In genomic region chr7:44998501-44998955, GRCm38 (mm10) we compare ENCODE assay signal across 8 mouse cellular contexts. TPM values are rescaled to one million over a fixed set of nuclear protein-coding genes. Genes with fewer than 3 reads are reported as not detected.
DNase-seq lines count a peak whose midpoint lies in the region; ATAC-seq lines count a peak whose summit lies in the region.

TSS of gene Bcl2l12 (minus strand) at chr7:44998712.

- no peaks in the 10 kb centered on the region for H3K9me3 ChIP-seq in hindbrain, embryonic 13.5 days
- H3K9me3 ChIP-seq in limb, embryonic 15.5 days = no peaks in the 10 kb centered on the region
- H3K9me3 ChIP-seq in midbrain, embryonic 16.5 days (replicated peaks; ENCODE audit: control insufficient read depth, low read length, poor library complexity, severe bottlenecking) = no peaks in the 10 kb centered on the region

- peak within 1 kb of the TSS; percentile 63 for H3K4me3 ChIP-seq in hindbrain, embryonic 13.5 days
- peak within 1 kb of the TSS; percentile 62 for H3K4me3 ChIP-seq in limb, embryonic 15.5 days
- H3K4me3 ChIP-seq in midbrain, embryonic 16.5 days (ENCODE audit: low read depth, low read length) = peak within 1 kb of the TSS; percentile 64

- H3K27ac ChIP-seq in hindbrain, embryonic 13.5 days = peak within 1 kb of the TSS; percentile 87
- H3K27ac ChIP-seq in limb, embryonic 15.5 days = peak within 1 kb of the TSS; percentile 92
- peak within 1 kb of the TSS; percentile 78 for H3K27ac ChIP-seq in midbrain, embryonic 16.5 days (ENCODE audit: low read length)

- no peaks in the 10 kb centered on the region for H3K27me3 ChIP-seq in hindbrain, embryonic 13.5 days
- no peaks in the 10 kb centered on the region for H3K27me3 ChIP-seq in limb, embryonic 15.5 days
- H3K27me3 ChIP-seq in midbrain, embryonic 16.5 days (ENCODE audit: control insufficient read depth, insufficient read depth, low read depth, low read length) = no peaks in the 10 kb centered on the region

- ATAC-seq in hindbrain, embryonic 13.5 days (ENCODE audit: low FRiP score) = no peak
- no peak for ATAC-seq in limb, embryonic 15.5 days (ENCODE audit: insufficient number of reproducible peaks, low FRiP score, low TSS enrichment, low read depth)
- ATAC-seq in midbrain, embryonic 16.5 days = no peak

- DNase-seq in layer of hippocampus, postnatal 10 days (ENCODE audit: low spot score in 2 of 2) = peak; percentile 38 to 47
- DNase-seq in layer of hippocampus, adult 9-10 months (ENCODE audit: low spot score) = no peak
- peak; percentile 48 for DNase-seq in brain, adult 2 months (ENCODE audit: low read depth, low spot score)
- DNase-seq in gastrocnemius, adult 18-20 months (ENCODE audit: low spot score) = peak; percentile 43
- DNase-seq in frontal cortex, adult 2 months (ENCODE audit: extremely low spot score in 1 of 2, low spot score in 1 of 2) = no peak

- H3K36me3 ChIP-seq in hindbrain, embryonic 13.5 days = peaks cover 43% of the 10 kb centered on the region
- H3K36me3 ChIP-seq in limb, embryonic 15.5 days = peaks cover 65% of the 10 kb centered on the region
- peaks cover 24% of the 10 kb centered on the region for H3K36me3 ChIP-seq in midbrain, embryonic 16.5 days (ENCODE audit: control insufficient read depth, insufficient read depth, low read length)

- H3K4me1 ChIP-seq in hindbrain, embryonic 13.5 days (replicated peaks) = peaks cover 35% of the 10 kb centered on the region
- peaks cover 33% of the 10 kb centered on the region for H3K4me1 ChIP-seq in limb, embryonic 15.5 days
- H3K4me1 ChIP-seq in midbrain, embryonic 16.5 days (ENCODE audit: control insufficient read depth, insufficient read depth, low read length) = peaks cover 19% of the 10 kb centered on the region

- 3% methylated on average over 18 of the region's 18 CpGs for WGBS in hindbrain, embryonic 13.5 days
- WGBS in limb, embryonic 15.5 days = 1% methylated on average over 18 of the region's 18 CpGs
- WGBS in midbrain, embryonic 16.5 days = 3% methylated on average over 18 of the region's 18 CpGs

- peak within 1 kb of the TSS; percentile 90 for H3K4me2 ChIP-seq in hindbrain, embryonic 13.5 days
- peak within 1 kb of the TSS; percentile 86 for H3K4me2 ChIP-seq in limb, embryonic 15.5 days
- peak within 1 kb of the TSS; percentile 90 for H3K4me2 ChIP-seq in midbrain, embryonic 16.5 days (ENCODE audit: low read length)

- peak within 1 kb of the TSS; percentile 87 for H3K9ac ChIP-seq in hindbrain, embryonic 13.5 days
- H3K9ac ChIP-seq in limb, embryonic 15.5 days = peak within 1 kb of the TSS; percentile 62
- H3K9ac ChIP-seq in midbrain, embryonic 16.5 days (ENCODE audit: low read depth, low read length) = peak within 1 kb of the TSS; percentile 82

RNA-seq across cellular contexts. Expression of gene Bcl2l12, which starts in this region (rescaled TPM):
- 1 to 10 TPM; 5.4 to 5.5 TPM for total RNA-seq in layer of hippocampus, postnatal 10 days (2021)
- total RNA-seq in gastrocnemius, adult 18-20 months (2021) = 1 to 10 TPM; 8.4 to 8.5 TPM
- 16.2 and 19.7 TPM in 2 replicates for polyA plus RNA-seq in hindbrain, embryonic 13.5 days (2015; fragmentation: Nextera tagmentation; extraction: Ambion mirVana)
- 58.8 and 59.4 TPM in 2 replicates for polyA plus RNA-seq in limb, embryonic 15.5 days (2015; fragmentation: Nextera tagmentation; extraction: Ambion mirVana)
- polyA plus RNA-seq in midbrain, embryonic 16.5 days (2015; fragmentation: Nextera tagmentation; extraction: Ambion mirVana) = 7.0 and 8.3 TPM in 2 replicates
- polyA plus RNA-seq in frontal cortex, adult 2 months (2012; rRNA removed) = 5.4 and 5.9 TPM in 2 replicates

Comparison
In these comparisons a context has a peak if more than half of its experiments do, and no peak if none do; other contexts are left out.
1. DNase-seq: peak in layer of hippocampus, postnatal 10 days (2 of 2), brain, adult 2 months (single experiment) and gastrocnemius, adult 18-20 months (single experiment); none in layer of hippocampus, adult 9-10 months (single experiment) and frontal cortex, adult 2 months (0 of 2).
2. Peak in every context shown above with its lines, with median percentiles within 50 percentile points of each other: H3K27ac ChIP-seq, H3K4me2 ChIP-seq, H3K4me3 ChIP-seq and H3K9ac ChIP-seq.